Mouse (Mus musculus) ES-E14 (cell line): ENCODE measurements around the gene Nars2.

Source experiments
- CHD2 ChIP-seq: IDR thresholded peaks from 2 replicates; pipeline ENCODE4 v1.6.1; 2014; ENCODE audit warnings: mild to moderate bottlenecking, low read depth, low read length, inconsistent platforms
- HCFC1 ChIP-seq: IDR thresholded peaks from 2 replicates; pipeline ENCODE4 v1.6.1; 2012; ENCODE audit warnings: low read length, inconsistent platforms, borderline replicate concordance; ENCODE audit not compliant: insufficient read depth
- MAFK ChIP-seq: IDR thresholded peaks from 2 replicates; pipeline ENCODE4 v1.6.1; 2014; ENCODE audit warnings: mild to moderate bottlenecking, low read depth, low read length, inconsistent platforms; ENCODE audit not compliant: insufficient read depth
- ZNF384 ChIP-seq: IDR thresholded peaks from 2 replicates; pipeline ENCODE4 v1.6.1; 2012; ENCODE audit warnings: low read depth, low read length, inconsistent platforms

DNA sequence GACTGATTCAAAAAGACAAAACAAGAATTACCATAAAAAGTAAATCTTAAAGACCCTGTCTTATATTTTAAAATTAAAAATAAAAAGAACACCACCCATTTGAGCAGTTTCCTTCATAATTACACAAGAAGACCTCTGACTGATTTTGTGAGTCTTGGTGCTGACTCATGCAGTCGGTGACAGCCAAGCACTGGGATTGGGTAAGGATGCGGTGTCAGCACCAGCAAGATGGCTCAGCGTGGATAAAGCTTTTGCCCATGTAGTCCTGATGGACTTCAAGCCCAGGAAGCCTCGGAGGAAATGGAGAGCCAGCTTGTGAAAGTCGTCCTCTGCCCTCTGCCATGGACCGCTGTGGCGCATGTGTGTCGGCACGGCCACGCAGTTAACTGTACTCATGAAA lies 77.8 kb downstream of the Nars2 start:
- TF ChIP-seq ZNF384 (no peak), MAFK (no peak), HCFC1 (no peak), CHD2 (no peak)
